Mouse (Mus musculus): ENCODE measurements around the gene Rxfp4.

Rxfp4 gene

DNA sequence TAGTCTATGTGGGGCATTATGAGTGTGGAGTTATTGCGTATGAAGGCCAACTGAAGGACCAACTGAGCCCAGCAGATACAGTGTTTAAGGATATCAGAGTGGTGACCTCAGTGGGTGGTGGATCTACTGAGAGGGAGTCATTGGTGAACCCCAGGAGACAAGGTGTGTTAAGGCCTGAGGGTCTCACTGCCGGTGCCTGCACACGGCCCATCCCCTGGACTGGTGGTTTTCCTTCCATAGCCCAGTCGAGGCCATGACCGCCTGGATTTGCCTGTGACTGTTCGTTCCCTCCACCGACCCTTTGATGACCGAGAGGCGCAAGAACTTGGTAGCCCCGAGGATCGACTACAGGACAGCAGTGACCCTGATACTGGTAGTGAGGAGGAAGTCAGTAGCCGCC lies 7.0 kb downstream of the Rxfp4 start:
- TF ChIP-seq GATA4 (IDR thresholded peaks at IDR 0.05; ENCODE audit: insufficient replicate concordance, low read length): no peak

GRCm38 (mm10) chr3:88643078-88643477 lies 9.9 kb downstream of the Rxfp4 start:
- TF ChIP-seq GATA4 (IDR thresholded peaks at IDR 0.05; ENCODE audit: insufficient replicate concordance, low read length): no peak

- TF ChIP-seq GATA4 (IDR thresholded peaks at IDR 0.05; ENCODE audit: insufficient replicate concordance, low read length): no peak
Observed at GRCm38 (mm10) chr3:88640676-88641075, 12.3 kb downstream of the Rxfp4 start.

GRCm38 (mm10) chr3:88639239-88639638 lies 13.7 kb downstream of the Rxfp4 start:
- no peak for TF ChIP-seq GATA4 (IDR thresholded peaks at IDR 0.05; ENCODE audit: insufficient replicate concordance, low read length)

DNA sequence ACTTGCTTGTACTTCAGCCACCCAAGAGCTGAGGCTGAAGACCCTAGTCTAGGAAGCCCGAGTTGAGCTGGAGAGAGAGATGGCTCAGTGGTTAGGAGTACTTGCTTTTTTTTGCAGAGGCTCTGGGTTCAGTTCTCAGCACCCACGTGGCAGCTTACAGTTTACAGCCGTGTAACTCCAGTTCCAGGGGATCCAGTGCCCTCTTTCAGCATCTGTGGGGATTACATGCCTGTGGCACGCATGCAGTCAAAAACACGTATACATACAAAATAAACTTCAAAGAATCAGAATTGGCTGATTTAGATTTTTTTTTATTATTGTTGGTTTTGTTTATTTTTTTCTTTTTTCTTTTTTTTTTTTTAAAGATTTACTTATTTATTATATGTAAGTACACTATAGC lies 15.8 kb downstream of the Rxfp4 start:
- no peak for TF ChIP-seq GATA4 (IDR thresholded peaks at IDR 0.05; ENCODE audit: insufficient replicate concordance, low read length)

DNA sequence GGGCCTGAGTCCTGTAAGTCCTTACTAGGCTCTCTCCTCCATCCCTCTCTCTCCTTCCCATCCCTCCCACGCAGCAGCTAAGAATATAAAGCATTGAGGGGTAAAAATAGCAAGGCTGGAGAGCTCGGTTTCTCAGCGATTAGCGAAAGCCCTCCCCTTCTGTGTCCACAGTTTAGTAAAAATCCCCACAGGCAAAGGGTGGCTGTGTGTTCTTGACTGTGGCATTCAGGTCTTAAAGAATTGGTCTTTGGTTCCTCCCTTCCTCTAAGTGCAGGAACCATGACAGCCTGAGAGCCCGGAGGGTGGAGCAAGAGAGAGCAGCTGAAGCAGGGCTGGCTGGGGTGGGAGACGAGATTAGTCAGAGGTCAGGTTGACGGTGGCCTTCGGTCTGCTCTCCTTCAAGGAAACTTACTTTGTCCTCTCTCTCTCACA lies 16.4 kb downstream of the Rxfp4 start:
- TF ChIP-seq GATA4 (IDR thresholded peaks at IDR 0.05; ENCODE audit: insufficient replicate concordance, low read length): no peak

DNA sequence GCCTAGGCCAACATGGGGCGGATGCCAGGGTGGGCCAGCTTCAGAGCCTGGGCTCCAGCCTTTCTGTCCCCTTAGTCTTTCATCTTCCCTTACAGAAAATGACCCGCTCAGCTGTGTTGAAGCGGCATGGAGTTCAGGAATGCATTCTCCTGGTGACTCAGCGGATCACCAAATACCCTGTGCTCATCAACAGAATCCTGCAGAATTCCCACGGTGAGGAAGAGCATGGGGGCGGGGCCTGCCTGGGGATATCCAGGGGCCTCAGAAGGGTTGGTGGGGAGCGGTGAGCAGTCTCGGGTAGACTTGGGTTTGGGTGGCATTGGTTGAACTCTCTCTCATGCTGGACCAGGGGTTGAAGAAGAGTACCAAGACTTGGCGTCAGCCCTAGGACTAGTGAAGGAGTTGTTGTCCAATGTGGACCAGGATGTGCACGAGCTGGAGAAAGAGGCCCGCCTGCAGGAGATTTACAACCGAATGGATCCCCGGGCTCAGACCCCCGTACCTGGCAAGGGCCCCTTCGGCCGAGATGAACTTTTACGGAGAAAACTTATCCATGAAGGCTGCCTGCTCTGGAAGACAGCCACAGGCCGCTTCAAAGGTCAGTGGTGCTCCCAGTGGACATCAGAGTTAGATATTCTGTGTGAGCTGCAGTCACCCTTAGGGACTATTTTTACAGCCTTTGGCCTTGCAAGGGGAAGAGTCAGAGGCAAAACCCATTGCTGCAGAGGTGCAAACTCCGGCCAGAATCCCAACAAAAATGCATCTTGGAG lies 17.3 kb downstream of the Rxfp4 start:
- no peak for TF ChIP-seq GATA4 (IDR thresholded peaks at IDR 0.05; ENCODE audit: insufficient replicate concordance, low read length)

- TF ChIP-seq GATA4 (IDR thresholded peaks at IDR 0.05; ENCODE audit: insufficient replicate concordance, low read length): no peak
Observed at GRCm38 (mm10) chr3:88633056-88633455, 19.9 kb downstream of the Rxfp4 start.

- no peak for TF ChIP-seq GATA4 (IDR thresholded peaks at IDR 0.05; ENCODE audit: insufficient replicate concordance, low read length)
Observed at GRCm38 (mm10) chr3:88631921-88632587, 20.9 kb downstream of the Rxfp4 start.

- TF ChIP-seq GATA4 (IDR thresholded peaks at IDR 0.05; ENCODE audit: insufficient replicate concordance, low read length): no peak
Observed at GRCm38 (mm10) chr3:88630849-88631341, 22.0 kb downstream of the Rxfp4 start.

- TF ChIP-seq GATA4 (IDR thresholded peaks at IDR 0.05; ENCODE audit: insufficient replicate concordance, low read length): no peak
Observed at GRCm38 (mm10) chr3:88630018-88630417, 22.9 kb downstream of the Rxfp4 start.

GRCm38 (mm10) chr3:88629244-88629643 lies 23.7 kb downstream of the Rxfp4 start:
- TF ChIP-seq GATA4 (IDR thresholded peaks at IDR 0.05; ENCODE audit: insufficient replicate concordance, low read length): no peak

DNA sequence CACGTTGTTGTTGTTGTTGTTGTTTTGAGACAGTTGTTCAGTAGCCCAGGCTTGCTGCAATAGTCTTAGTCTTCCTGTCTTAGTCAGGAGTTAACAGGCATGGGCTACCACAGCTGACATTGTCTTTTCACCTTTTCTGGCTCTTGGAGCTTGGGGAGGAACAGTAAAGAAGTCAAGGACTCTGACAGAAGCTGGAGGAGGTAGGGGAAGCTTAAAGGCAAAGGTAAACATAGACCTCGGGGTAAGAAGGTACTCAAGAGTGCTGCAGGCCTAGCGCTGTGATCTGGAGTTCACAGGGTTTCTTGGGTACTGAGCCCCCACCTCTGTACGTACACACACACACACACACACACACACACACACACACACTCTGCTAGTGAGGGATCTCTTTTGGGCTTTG lies 24.2 kb downstream of the Rxfp4 start:
- TF ChIP-seq GATA4 (IDR thresholded peaks at IDR 0.05; ENCODE audit: insufficient replicate concordance, low read length): no peak

- TF ChIP-seq GATA4 (IDR thresholded peaks at IDR 0.05; ENCODE audit: insufficient replicate concordance, low read length): no peak
Observed at GRCm38 (mm10) chr3:88627535-88627934, 25.4 kb downstream of the Rxfp4 start.

DNA sequence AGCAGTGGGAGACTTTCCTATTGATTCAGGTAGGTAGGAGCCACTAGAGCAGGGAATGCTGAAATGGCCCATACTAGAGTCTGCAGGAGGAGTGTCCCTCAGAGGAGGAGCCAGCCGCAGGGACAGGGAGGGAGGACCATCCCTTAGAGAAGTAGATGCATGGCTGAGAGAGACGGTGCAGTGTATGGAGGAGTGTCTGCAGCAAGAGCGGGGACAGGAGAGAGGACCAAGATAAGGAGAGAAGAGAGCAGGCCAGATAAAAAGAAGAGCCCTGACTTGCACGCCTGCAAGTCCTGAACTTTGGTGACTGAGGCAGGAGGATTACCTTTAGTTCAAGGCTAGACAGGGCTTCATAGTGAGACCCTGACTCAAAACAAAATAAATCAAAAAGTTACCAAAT lies 25.8 kb downstream of the Rxfp4 start:
- no peak for TF ChIP-seq GATA4 (IDR thresholded peaks at IDR 0.05; ENCODE audit: insufficient replicate concordance, low read length)

DNA sequence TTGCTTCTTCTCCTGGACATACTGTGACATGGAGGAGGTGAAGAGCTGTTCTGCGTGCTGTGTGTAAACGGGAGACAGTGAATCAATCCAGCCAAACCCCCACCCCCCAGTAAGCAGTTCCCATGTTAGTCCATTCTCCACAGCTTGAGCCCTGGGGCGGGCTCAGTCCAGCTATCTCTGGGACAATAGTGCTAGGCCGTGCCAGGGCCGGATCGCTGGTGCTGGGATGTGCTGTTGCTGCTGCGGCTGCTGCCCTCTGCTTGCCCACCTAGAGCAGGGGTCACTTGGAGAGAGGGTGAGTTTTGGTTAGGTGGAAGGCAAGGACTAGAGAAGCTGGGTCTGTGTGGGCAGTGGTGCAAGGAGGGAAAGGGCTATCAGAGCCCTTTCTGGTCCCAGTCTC lies 26.6 kb downstream of the Rxfp4 start:
- no peak for TF ChIP-seq GATA4 (IDR thresholded peaks at IDR 0.05; ENCODE audit: insufficient replicate concordance, low read length)

All from liver, adult (tissue).